Mouse (Mus musculus): ENCODE data around the gene Add2. TPM values are rescaled to one million over a fixed set of nuclear protein-coding genes. Genes with fewer than 3 reads are reported as not detected.

Add2 gene
- polyA plus RNA-seq, 1 experiment: 0.46 TPM

- TF ChIP-seq FLI1 (IDR thresholded peaks at IDR 0.05; ENCODE audit: low read length) (no peak), GATA1 (IDR thresholded peaks at IDR 0.05; ENCODE audit: borderline replicate concordance, low read length) (no peak)
- no peaks in the 10 kb centered on the region for H3K36me3 ChIP-seq (replicated peaks; ENCODE audit: low read length)
Observed at GRCm38 (mm10) chr6:86097155-86097554, 68.7 kb downstream of the Add2 start.

GRCm38 (mm10) chr6:86099003-86099402, 70.5 kb downstream of the Add2 start:
- no peaks in the 10 kb centered on the region for H3K36me3 ChIP-seq (replicated peaks; ENCODE audit: low read length)
- no peak for TF ChIP-seq FLI1 (IDR thresholded peaks at IDR 0.05; ENCODE audit: low read length)
- no peak for TF ChIP-seq GATA1 (IDR thresholded peaks at IDR 0.05; ENCODE audit: borderline replicate concordance, low read length)

More at GRCm38 (mm10) chr6:86097155-86097554, 68.7 kb downstream of the Add2 start:
- no peak overlapping the region for H3K4me3 ChIP-seq (replicated peaks)
- H3K27me3 ChIP-seq (replicated peaks): peaks cover 54% of the 10 kb centered on the region
- no peaks in the 10 kb centered on the region for H3K9me3 ChIP-seq
- peaks cover 15% of the 10 kb centered on the region for H3K4me1 ChIP-seq

GRCm38 (mm10) chr6:86101451-86101850, 73.0 kb downstream of the Add2 start:
- TF ChIP-seq FLI1 (IDR thresholded peaks at IDR 0.05; ENCODE audit: low read length) (no peak), GATA1 (IDR thresholded peaks at IDR 0.05; ENCODE audit: borderline replicate concordance, low read length) (no peak)
- peaks cover 4% of the 10 kb centered on the region; the same call in 1 of the 2 replicates for H3K4me1 ChIP-seq
- no peak overlapping the region for H3K4me3 ChIP-seq (replicated peaks)
- H3K9me3 ChIP-seq: no peaks in the 10 kb centered on the region
- peaks cover 57% of the 10 kb centered on the region for H3K27me3 ChIP-seq (replicated peaks)
- no peaks in the 10 kb centered on the region for H3K36me3 ChIP-seq (replicated peaks; ENCODE audit: low read length)

More at GRCm38 (mm10) chr6:86099003-86099402, 70.5 kb downstream of the Add2 start:
- peaks cover 8% of the 10 kb centered on the region; the same call in 1 of the 2 replicates for H3K4me1 ChIP-seq
- peaks cover 54% of the 10 kb centered on the region for H3K27me3 ChIP-seq (replicated peaks)
- H3K4me3 ChIP-seq (replicated peaks): no peak overlapping the region
- H3K9me3 ChIP-seq: no peaks in the 10 kb centered on the region

GRCm38 (mm10) chr6:86102874-86103273, 74.4 kb downstream of the Add2 start:
- peaks cover 53% of the 10 kb centered on the region for H3K27me3 ChIP-seq (replicated peaks)

GRCm38 (mm10) chr6:86103614-86104013, 75.1 kb downstream of the Add2 start:
- Histone ChIP-seq H3K9me3 (no peaks in the 10 kb centered on the region), H3K36me3 (replicated peaks; ENCODE audit: low read length) (no peaks in the 10 kb centered on the region), H3K4me1 (peaks cover 4% of the 10 kb centered on the region; the same call in 1 of the 2 replicates), H3K27me3 (replicated peaks) (peaks cover 58% of the 10 kb centered on the region), H3K4me3 (replicated peaks) (no peak overlapping the region)
- TF ChIP-seq FLI1 (IDR thresholded peaks at IDR 0.05; ENCODE audit: low read length): no peak
- TF ChIP-seq GATA1 (IDR thresholded peaks at IDR 0.05; ENCODE audit: borderline replicate concordance, low read length): no peak

More at GRCm38 (mm10) chr6:86102874-86103273, 74.4 kb downstream of the Add2 start:
- Histone ChIP-seq H3K36me3 (replicated peaks; ENCODE audit: low read length) (no peaks in the 10 kb centered on the region), H3K4me1 (peaks cover 4% of the 10 kb centered on the region; the same call in 1 of the 2 replicates), H3K9me3 (no peaks in the 10 kb centered on the region), H3K4me3 (replicated peaks) (no peak overlapping the region)
- TF ChIP-seq FLI1 (IDR thresholded peaks at IDR 0.05; ENCODE audit: low read length) (no peak), GATA1 (IDR thresholded peaks at IDR 0.05; ENCODE audit: borderline replicate concordance, low read length) (no peak)

- no peak overlapping the region for H3K4me3 ChIP-seq (replicated peaks)
- H3K9me3 ChIP-seq: no peaks in the 10 kb centered on the region
- peaks cover 4% of the 10 kb centered on the region; the same call in 1 of the 2 replicates for H3K4me1 ChIP-seq
- no peaks in the 10 kb centered on the region for H3K36me3 ChIP-seq (replicated peaks; ENCODE audit: low read length)
- peaks cover 64% of the 10 kb centered on the region for H3K27me3 ChIP-seq (replicated peaks)
- no peak for TF ChIP-seq GATA1 (IDR thresholded peaks at IDR 0.05; ENCODE audit: borderline replicate concordance, low read length)
- no peak for TF ChIP-seq FLI1 (IDR thresholded peaks at IDR 0.05; ENCODE audit: low read length)
Observed at GRCm38 (mm10) chr6:86104719-86105118, 76.2 kb downstream of the Add2 start.

GRCm38 (mm10) chr6:86106045-86106444, 77.6 kb downstream of the Add2 start:
- Histone ChIP-seq H3K4me3 (replicated peaks) (no peak overlapping the region), H3K4me1 (peaks cover 4% of the 10 kb centered on the region; the same call in 1 of the 2 replicates), H3K9me3 (no peaks in the 10 kb centered on the region), H3K36me3 (replicated peaks; ENCODE audit: low read length) (no peaks in the 10 kb centered on the region), H3K27me3 (replicated peaks) (peaks cover 65% of the 10 kb centered on the region)
- no peak for TF ChIP-seq GATA1 (IDR thresholded peaks at IDR 0.05; ENCODE audit: borderline replicate concordance, low read length)
- no peak for TF ChIP-seq FLI1 (IDR thresholded peaks at IDR 0.05; ENCODE audit: low read length)

- TF ChIP-seq GATA1 (IDR thresholded peaks at IDR 0.05; ENCODE audit: borderline replicate concordance, low read length) (no peak), FLI1 (IDR thresholded peaks at IDR 0.05; ENCODE audit: low read length) (no peak)
- H3K27me3 ChIP-seq (replicated peaks): peaks cover 58% of the 10 kb centered on the region
- no peak overlapping the region for H3K4me3 ChIP-seq (replicated peaks)
- no peaks in the 10 kb centered on the region for H3K9me3 ChIP-seq
- no peaks in the 10 kb centered on the region for H3K36me3 ChIP-seq (replicated peaks; ENCODE audit: low read length)
- H3K4me1 ChIP-seq: peaks cover 4% of the 10 kb centered on the region; the same call in 1 of the 2 replicates
Observed at GRCm38 (mm10) chr6:86107101-86107500, 78.6 kb downstream of the Add2 start.

GRCm38 (mm10) chr6:86115843-86116242, 87.4 kb downstream of the Add2 start:
- Histone ChIP-seq H3K9me3 (no peaks in the 10 kb centered on the region), H3K36me3 (replicated peaks; ENCODE audit: low read length) (no peaks in the 10 kb centered on the region), H3K4me1 (no peaks in the 10 kb centered on the region), H3K27me3 (replicated peaks) (peaks cover 51% of the 10 kb centered on the region), H3K4me3 (replicated peaks) (no peak overlapping the region)
- TF ChIP-seq GATA1 (IDR thresholded peaks at IDR 0.05; ENCODE audit: borderline replicate concordance, low read length) (no peak), FLI1 (IDR thresholded peaks at IDR 0.05; ENCODE audit: low read length) (no peak)

- Histone ChIP-seq H3K36me3 (replicated peaks; ENCODE audit: low read length) (no peaks in the 10 kb centered on the region), H3K4me3 (replicated peaks) (no peak overlapping the region), H3K4me1 (peaks cover 8% of the 10 kb centered on the region), H3K9me3 (no peaks in the 10 kb centered on the region), H3K27me3 (replicated peaks) (peaks cover 63% of the 10 kb centered on the region)
- no peak for TF ChIP-seq GATA1 (IDR thresholded peaks at IDR 0.05; ENCODE audit: borderline replicate concordance, low read length)
- TF ChIP-seq FLI1 (IDR thresholded peaks at IDR 0.05; ENCODE audit: low read length): no peak
Observed at GRCm38 (mm10) chr6:86123057-86123456, 94.6 kb downstream of the Add2 start.
